Mouse (Mus musculus) olfactory bulb, adult 2 months (tissue): ENCODE data around the gene Ehd4.

Experiments used
- CTCF ChIP-seq: fragments of 200-500 bp; IDR thresholded peaks from 2 replicates; pipeline ENCODE4 v1.5.1; 2012; ENCODE audit warnings: low read depth, mild to moderate bottlenecking, low read length, moderate library complexity; ENCODE audit not compliant: insufficient read depth
- POLR2A ChIP-seq: fragments of 200-500 bp; IDR thresholded peaks from 2 replicates; pipeline ENCODE4 v1.6.1; 2012; ENCODE audit warnings: mild to moderate bottlenecking, low read depth, low read length, moderate library complexity; ENCODE audit not compliant: insufficient read depth

DNA sequence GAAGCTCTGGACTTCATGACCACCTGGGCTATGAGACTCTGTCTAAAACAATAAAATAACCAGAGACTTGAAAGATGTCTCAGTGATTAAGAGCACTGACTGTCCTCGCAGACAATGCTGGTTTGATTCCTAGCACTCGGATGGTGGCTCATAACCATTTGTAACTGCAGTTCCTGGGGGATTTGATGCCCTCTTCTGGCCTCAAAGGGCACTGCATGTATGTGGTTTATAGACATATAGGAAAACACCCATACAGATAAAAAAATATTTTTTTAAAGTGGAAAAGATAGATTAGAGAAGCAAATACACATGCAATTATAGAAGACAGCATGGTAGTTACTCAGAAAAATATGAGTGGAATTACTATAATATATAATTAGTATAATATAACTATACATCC, 3.2 kb upstream of the Ehd4 start:
- TF ChIP-seq CTCF (no peak), POLR2A (no peak)
